ENCODE assay signal across 9 mouse cellular contexts in genomic region chr16:55838129-55838509, GRCm38 (mm10). TPM values are rescaled to one million over a fixed set of nuclear protein-coding genes. Genes with fewer than 3 reads are reported as not detected.
DNase-seq lines count a peak whose midpoint lies in the region; ATAC-seq and TF ChIP-seq lines count a peak whose summit lies in the region.
"Had no signal": no experiment of that assay in that cellular context is flagged by ENCODE, and none has a peak within 500 bp of the region (broad histone marks: within the 10 kb centered on the region; RNA-seq: fewer than 3 reads in every experiment).

No protein-coding gene starts in this region.

- H3K4me2 ChIP-seq in heart, embryonic 16.5 days (ENCODE audit: low read depth, low read length): peak overlapping the region; percentile 83

- WGBS in heart, embryonic 16.5 days: 11% methylated on average over 3 of the region's 3 CpGs
- WGBS in macrophage (ENCODE audit: missing documents): 23% methylated on average over 3 of the region's 3 CpGs

- H3K4me3 ChIP-seq in heart, embryonic 16.5 days (ENCODE audit: low read length): peak overlapping the region; percentile 82
- peak overlapping the region; percentile 67 to 97 for H3K4me3 ChIP-seq in MEL (ENCODE audit: control insufficient read depth in 1 of 2, insufficient read depth in 1 of 2, low read depth in 2 of 2, low read length in 2 of 2)
- H3K4me3 ChIP-seq in macrophage (ENCODE audit: inconsistent target): peak overlapping the region; percentile 49

- H3K79me2 ChIP-seq in MEL (ENCODE audit: control insufficient read depth, insufficient read depth, low read length, poor library complexity): peaks cover 6% of the 10 kb centered on the region
- no peaks in the 10 kb centered on the region; the same call in 1 of the 2 replicates for H3K79me2 ChIP-seq in macrophage (ENCODE audit: inconsistent target)

- TF ChIP-seq RAD21 in MEL (IDR thresholded peaks at IDR 0.05; ENCODE audit: low read depth, low read length): no peak

- peak overlapping the region; percentile 94 for H3K27ac ChIP-seq in heart, embryonic 16.5 days (ENCODE audit: low read length)
- peak overlapping the region; percentile 74 for H3K27ac ChIP-seq in MEL (ENCODE audit: control insufficient read depth, low read depth, low read length)
- H3K27ac ChIP-seq in macrophage: peak overlapping the region; percentile 71

- no peak for ATAC-seq in heart, embryonic 16.5 days (replicated peaks; ENCODE audit: extremely low read depth, insufficient read depth, low FRiP score)

- H3K4me1 ChIP-seq in heart, embryonic 16.5 days (ENCODE audit: control insufficient read depth, insufficient read depth, low read length): peaks cover 8% of the 10 kb centered on the region
- peaks cover 3 to 4% of the 10 kb centered on the region in 2 experiments; a peak in 3 of 4 replicates for H3K4me1 ChIP-seq in MEL (ENCODE audit: control insufficient read depth in 1 of 2, insufficient read depth in 2 of 2, low read length in 2 of 2)

- no peak for DNase-seq in heart, adult 18-20 months
- DNase-seq in MEL (ENCODE audit: low read depth, low spot score): no peak
- peak; percentile 17 for DNase-seq in forelimb bud, embryonic 11.5 days (ENCODE audit: low read depth, low spot score)
- no peak for DNase-seq in adrenal gland, postnatal 36 days
- DNase-seq in retina, embryonic 14.5 days (ENCODE audit: low spot score): no peak
- no peak for DNase-seq in spleen, postnatal 4 days (ENCODE audit: low spot score in 2 of 2)

- no peak for TF ChIP-seq EP300 in MEL (IDR thresholded peaks at IDR 0.05; ENCODE audit: low read depth in 1 of 2, low read length in 2 of 2)

- H3K9ac ChIP-seq in heart, embryonic 16.5 days (ENCODE audit: low read length): peak overlapping the region; percentile 88
- H3K9ac ChIP-seq in MEL (ENCODE audit: control insufficient read depth, low read depth, low read length, poor library complexity, severe bottlenecking): peak overlapping the region; percentile 98

- no peaks in the 10 kb centered on the region for H3K9me3 ChIP-seq in heart, embryonic 16.5 days (replicated peaks; ENCODE audit: control insufficient read depth, low read length)
- H3K9me3 ChIP-seq in MEL (replicated peaks; ENCODE audit: insufficient read depth, low read length): no peaks in the 10 kb centered on the region
- H3K9me3 ChIP-seq: G1E had no signal

- TF ChIP-seq CTCF in MEL (IDR thresholded peaks at IDR 0.05 in 2 of 3, conservative IDR thresholded peaks at IDR 0.05 in 1 of 3; ENCODE audit: control insufficient read depth in 1 of 3, insufficient read depth in 1 of 3, low read depth in 2 of 3, low read length in 3 of 3, poor library complexity in 1 of 3, severe bottlenecking in 1 of 3): no peak

- no peaks in the 10 kb centered on the region for H3K27me3 ChIP-seq in heart, embryonic 16.5 days (ENCODE audit: control insufficient read depth, insufficient read depth, low read length)
- no peaks in the 10 kb centered on the region for H3K27me3 ChIP-seq in MEL (ENCODE audit: control insufficient read depth in 1 of 2, insufficient read depth in 2 of 2, low read length in 2 of 2)

- no peak for TF ChIP-seq POLR2A in MEL (IDR thresholded peaks at IDR 0.05; ENCODE audit: control insufficient read depth in 1 of 2, insufficient read depth in 1 of 2, low read depth in 1 of 2, low read length in 2 of 2, poor library complexity in 1 of 2)

- H3K36me3 ChIP-seq in heart, embryonic 16.5 days (ENCODE audit: control insufficient read depth, insufficient read depth): no peaks in the 10 kb centered on the region
- H3K36me3 ChIP-seq in MEL (ENCODE audit: control insufficient read depth in 1 of 2, insufficient read depth in 2 of 2, low read length in 2 of 2) (peaks cover 0 to 6% of the 10 kb centered on the region in 2 experiments; a peak in 2 of 4 replicates), macrophage (ENCODE audit: inconsistent target) (no peaks in the 10 kb centered on the region)

TF ChIP-seq in MEL, 35 proteins besides CTCF, POLR2A, EP300 and RAD21:
- TF ChIP-seq E2F4 (IDR thresholded peaks at IDR 0.05; ENCODE audit: borderline replicate concordance, low read depth, low read length): no peak

RNA-seq across cellular contexts. Expression of gene Nfkbiz, which starts 0.6 kb away (rescaled TPM):
- polyA plus RNA-seq in heart, embryonic 16.5 days (2015; fragmentation: Nextera tagmentation; extraction: Ambion mirVana): 2.9 and 3.2 TPM in 2 replicates
- total RNA-seq in heart, adult 18-20 months (2021): 1 to 10 TPM; 1.8 to 2.3 TPM
- total RNA-seq in MEL (2012; rRNA removed): 1.3 and 1.4 TPM in 2 replicates
- polyA plus RNA-seq in MEL (2012; ENCODE audit: insufficient read depth in 1 of 2, insufficient read length in 2 of 2, low read depth in 1 of 2, low replicate concordance in 2 of 2, missing spikeins in 1 of 2) (1 to 10 TPM in 1 of 2 experiments, not detected in 1; 2.4 TPM), macrophage (2018) (3.7 to 10.8 TPM (median 4.2 TPM) in 3 replicates)
- total RNA-seq in macrophage (2018; cell fraction: chromatin; rRNA removed): 1,000 to 10,000 TPM in 8 of 26 experiments, 100 to 1,000 TPM in 12, 10 to 100 TPM in 6; 25.5 to 2,554 (median 658) TPM
- total RNA-seq in macrophage (2018; cell fraction: cytosol; rRNA removed): 1,000 to 10,000 TPM in 3 of 26 experiments, 100 to 1,000 TPM in 14, 10 to 100 TPM in 7, 1 to 10 TPM in 2; 5.7 to 1,436 (median 318) TPM
- total RNA-seq in macrophage (2018; cell fraction: nucleus; rRNA removed): 1,000 to 10,000 TPM in 12 of 26 experiments, 100 to 1,000 TPM in 10, 10 to 100 TPM in 4; 23.7 to 2,534 (median 904) TPM
- 1 to 10 TPM; 4.6 to 5.6 TPM for total RNA-seq in adrenal gland, postnatal 36 days (2021)

RNA-seq across cellular contexts. Expression of gene Nxpe3, which starts 57.0 kb away (rescaled TPM):
- 0.44 and 0.81 TPM in 2 replicates for polyA plus RNA-seq in heart, embryonic 16.5 days (2015; fragmentation: Nextera tagmentation; extraction: Ambion mirVana)
- under 1 TPM; 0.40 to 0.93 TPM for total RNA-seq in heart, adult 18-20 months (2021)
- total RNA-seq in MEL (2012; rRNA removed): 2.5 and 2.7 TPM in 2 replicates
- polyA plus RNA-seq in MEL (2012; ENCODE audit: insufficient read depth in 1 of 2, insufficient read length in 2 of 2, low read depth in 1 of 2, low replicate concordance in 2 of 2, missing spikeins in 1 of 2) (1 to 10 TPM in 1 of 2 experiments, not detected in 1; 4.3 TPM), macrophage (2018) (0.04 to 0.15 TPM (median 0.05 TPM) in 3 replicates)
- 1 to 10 TPM in 6 of 26 experiments, under 1 TPM in 19, not detected in 1; 0.12 to 2.5 (median 0.54) TPM for total RNA-seq in macrophage (2018; cell fraction: chromatin; rRNA removed)
- 1 to 10 TPM in 5 of 26 experiments, under 1 TPM in 21; 0.09 to 1.4 (median 0.42) TPM for total RNA-seq in macrophage (2018; cell fraction: cytosol; rRNA removed)
- total RNA-seq in macrophage (2018; cell fraction: nucleus; rRNA removed): 1 to 10 TPM in 13 of 26 experiments, under 1 TPM in 12, not detected in 1; 0.16 to 3.7 (median 1.1) TPM
- 1 to 10 TPM in 1 of 2 experiments, under 1 TPM in 1; 0.83 to 1.5 TPM for total RNA-seq in adrenal gland, postnatal 36 days (2021)
